9 mouse cellular contexts compared by ENCODE assay signal in genomic region chr14:61277285-61277684, GRCm38 (mm10). TPM values are rescaled to one million over a fixed set of nuclear protein-coding genes. Genes with fewer than 3 reads are reported as not detected.
DNase-seq lines count a peak whose midpoint lies in the region; ATAC-seq and TF ChIP-seq lines count a peak whose summit lies in the region.
"Had no signal": no experiment of that assay in that cellular context is flagged by ENCODE, and none has a peak within 500 bp of the region (broad histone marks: within the 10 kb centered on the region; RNA-seq: fewer than 3 reads in every experiment).

No protein-coding gene starts in this region.

- 29% methylated on average over 1 of the region's 1 CpGs for WGBS in bone marrow, adult 2 months
- 24% methylated on average over 1 of the region's 1 CpGs for WGBS in lung, embryonic 14.5 days
- WGBS in forebrain, embryonic 15.5 days = 50% methylated on average over 1 of the region's 1 CpGs

- H3K9me3 ChIP-seq in lung, embryonic 14.5 days (ENCODE audit: low read depth, low read length) = no peaks in the 10 kb centered on the region
- H3K9me3 ChIP-seq in forebrain, embryonic 15.5 days = no peaks in the 10 kb centered on the region
- H3K9me3 ChIP-seq: embryonic facial prominence, embryonic 13.5 days had no signal

- no peak overlapping the region for H3K4me3 ChIP-seq in bone marrow, adult 2 months (replicated peaks; ENCODE audit: control insufficient read depth, low read depth, low read length)
- H3K4me3 ChIP-seq in lung, embryonic 14.5 days (ENCODE audit: low read depth, low read length) = no peak overlapping the region
- H3K4me3 ChIP-seq in forebrain, embryonic 15.5 days = no peak overlapping the region
- H3K4me3 ChIP-seq: embryonic facial prominence, embryonic 13.5 days had no signal

- no peak overlapping the region for H3K27ac ChIP-seq in bone marrow, adult 2 months (ENCODE audit: control insufficient read depth, insufficient read depth, low read depth, low read length, poor library complexity)
- H3K27ac ChIP-seq in lung, embryonic 14.5 days (ENCODE audit: low read depth) = no peak overlapping the region
- H3K27ac ChIP-seq in forebrain, embryonic 15.5 days (replicated peaks) = no peak overlapping the region
- H3K27ac ChIP-seq: embryonic facial prominence, embryonic 13.5 days had no signal

- no peak overlapping the region for H3K4me2 ChIP-seq in lung, embryonic 14.5 days
- no peak overlapping the region for H3K4me2 ChIP-seq in forebrain, embryonic 15.5 days (replicated peaks)
- H3K4me2 ChIP-seq: embryonic facial prominence, embryonic 13.5 days had no signal

- TF ChIP-seq POLR2A in bone marrow, adult 2 months (IDR thresholded peaks at IDR 0.05; ENCODE audit: borderline replicate concordance, control insufficient read depth, low read depth, low read length) = no peak

- peak; percentile 58; the same call in 1 of the 2 replicates for TF ChIP-seq CTCF in bone marrow, adult 2 months (IDR thresholded peaks at IDR 0.05; ENCODE audit: control insufficient read depth, insufficient read depth, low read length)
- TF ChIP-seq CTCF in lung, embryonic 14.5 days (IDR thresholded peaks at IDR 0.05; ENCODE audit: low read depth) = peak; percentile 77

- H3K36me3 ChIP-seq in lung, embryonic 14.5 days (ENCODE audit: insufficient read depth) = no peaks in the 10 kb centered on the region
- H3K36me3 ChIP-seq in forebrain, embryonic 15.5 days = no peaks in the 10 kb centered on the region
- H3K36me3 ChIP-seq: embryonic facial prominence, embryonic 13.5 days had no signal

- H3K27me3 ChIP-seq in lung, embryonic 14.5 days (ENCODE audit: insufficient read depth, low read length) = peaks cover 24% of the 10 kb centered on the region
- H3K27me3 ChIP-seq in forebrain, embryonic 15.5 days = peaks cover 21% of the 10 kb centered on the region

- no peaks in the 10 kb centered on the region; the same call in 1 of the 2 replicates for H3K4me1 ChIP-seq in bone marrow, adult 2 months (ENCODE audit: control insufficient read depth, insufficient read depth, low read length)
- no peaks in the 10 kb centered on the region for H3K4me1 ChIP-seq in lung, embryonic 14.5 days (ENCODE audit: insufficient read depth)
- H3K4me1 ChIP-seq in forebrain, embryonic 15.5 days = peaks cover 9% of the 10 kb centered on the region

- no peak overlapping the region for H3K9ac ChIP-seq in lung, embryonic 14.5 days
- no peak overlapping the region for H3K9ac ChIP-seq in forebrain, embryonic 15.5 days (replicated peaks)
- H3K9ac ChIP-seq: embryonic facial prominence, embryonic 13.5 days had no signal

- DNase-seq in heart, adult 18-20 months = peak; percentile 13 to 68
- no peak for DNase-seq in heart, adult 9 months (ENCODE audit: low spot score in 2 of 2)
- DNase-seq in right cerebral cortex, adult 2 months (ENCODE audit: low spot score in 2 of 2) = peak; percentile 42 to 56
- DNase-seq in right cerebral cortex, postnatal 36 days (ENCODE audit: low spot score in 2 of 2) = no peak
- DNase-seq in lung, embryonic 14.5 days = peak; percentile 38
- peak; percentile 33 to 74 for DNase-seq in spleen, postnatal 10 days (ENCODE audit: low spot score in 2 of 2)

- no peak for ATAC-seq in lung, embryonic 14.5 days (ENCODE audit: insufficient read depth)
- ATAC-seq in forebrain, embryonic 15.5 days (replicated peaks) = no peak

RNA-seq across cellular contexts. Expression of gene Sgcg, which starts 19.0 kb away (rescaled TPM):
- total RNA-seq in heart, adult 18-20 months (2021) = 100 to 1,000 TPM; 181 to 202 TPM
- not detected in 2 replicates for polyA plus RNA-seq in bone marrow, adult 2 months (2011; ENCODE audit: insufficient read depth, insufficient read length, low replicate concordance, missing spikeins)
- polyA plus RNA-seq in lung, embryonic 14.5 days (2014; fragmentation: Nextera tagmentation; extraction: Ambion mirVana) = 0.45 and 1.2 TPM in 2 replicates
- polyA plus RNA-seq in forebrain, embryonic 15.5 days (2015; fragmentation: Nextera tagmentation; extraction: Ambion mirVana) = 0.20 TPM in 1 of 2 replicates, not detected in the other

RNA-seq across cellular contexts. Expression of gene Arl11, which starts 32.3 kb away (rescaled TPM):
- total RNA-seq in heart, adult 18-20 months (2021) = 1 to 10 TPM in 1 of 2 experiments, under 1 TPM in 1; 0.75 to 1.3 TPM
- polyA plus RNA-seq in bone marrow, adult 2 months (2011; ENCODE audit: insufficient read depth, insufficient read length, low replicate concordance, missing spikeins) = 1.8 and 9.2 TPM in 2 replicates
- polyA plus RNA-seq in lung, embryonic 14.5 days (2014; fragmentation: Nextera tagmentation; extraction: Ambion mirVana) = 0.43 and 0.78 TPM in 2 replicates
- polyA plus RNA-seq in forebrain, embryonic 15.5 days (2015; fragmentation: Nextera tagmentation; extraction: Ambion mirVana) = 0.28 and 0.33 TPM in 2 replicates

Comparison
In these comparisons a context has a peak if more than half of its experiments do, and no peak if none do; other contexts are left out.
1. DNase-seq: peak in heart, adult 18-20 months (2 of 2), right cerebral cortex, adult 2 months (2 of 2), lung, embryonic 14.5 days (single experiment) and spleen, postnatal 10 days (2 of 2); none in heart, adult 9 months (0 of 2) and right cerebral cortex, postnatal 36 days (0 of 2).